Mouse (Mus musculus): ENCODE results near the gene Rpl26. TPM values are rescaled to one million over a fixed set of nuclear protein-coding genes. Genes with fewer than 3 reads are reported as not detected.
"Not testable (repeated sequence)": the region's sequence is repeated elsewhere in the genome, so short reads cannot be mapped to it uniquely, and the experiment has no call there.

Gene Rpl26
- polyA plus RNA-seq, 1 experiment, result 1,707 TPM

- DNase-seq (ENCODE audit: extremely low spot score in 1 of 2, low spot score in 1 of 2), result no peak
Observed at GRCm38 (mm10) chr11:68908846-68909503, 7.6 kb downstream of the Rpl26 start.

GRCm38 (mm10) chr11:68911531-68912177 lies 10.3 kb downstream of the Rpl26 start:
- no peak for DNase-seq (ENCODE audit: extremely low spot score in 1 of 2, low spot score in 1 of 2)

- no peak for DNase-seq (ENCODE audit: extremely low spot score in 1 of 2, low spot score in 1 of 2)
Observed at GRCm38 (mm10) chr11:68914566-68914965, 13.2 kb downstream of the Rpl26 start.

- DNase-seq (ENCODE audit: extremely low spot score in 1 of 2, low spot score in 1 of 2), result no peak
Observed at GRCm38 (mm10) chr11:68923191-68923590, 21.8 kb downstream of the Rpl26 start.

- DNase-seq (ENCODE audit: extremely low spot score in 1 of 2, low spot score in 1 of 2), result no peak
Observed at GRCm38 (mm10) chr11:68924749-68925148, 23.4 kb downstream of the Rpl26 start.

GRCm38 (mm10) chr11:68926981-68927380 lies 25.6 kb downstream of the Rpl26 start, which contains the start of gene Odf4:
TSS of gene Odf4 (minus strand) at chr11:68927081.
- DNase-seq (ENCODE audit: extremely low spot score in 1 of 2, low spot score in 1 of 2), result no peak

- DNase-seq (ENCODE audit: extremely low spot score in 1 of 2, low spot score in 1 of 2), result no peak
Observed at GRCm38 (mm10) chr11:68929947-68930346, 28.6 kb downstream of the Rpl26 start.

- no peak for DNase-seq (ENCODE audit: extremely low spot score in 1 of 2, low spot score in 1 of 2)
Observed at GRCm38 (mm10) chr11:68933885-68934507, 32.6 kb downstream of the Rpl26 start.

- DNase-seq (ENCODE audit: extremely low spot score in 1 of 2, low spot score in 1 of 2), result not testable (repeated sequence)
Observed at GRCm38 (mm10) chr11:68936951-68937350, 35.6 kb downstream of the Rpl26 start.

GRCm38 (mm10) chr11:68939451-68940304 lies 38.3 kb downstream of the Rpl26 start:
- peak; percentile 90 to 92 for DNase-seq (ENCODE audit: extremely low spot score in 1 of 2, low spot score in 1 of 2)

GRCm38 (mm10) chr11:68940516-68940915 lies 39.1 kb downstream of the Rpl26 start:
- DNase-seq (ENCODE audit: extremely low spot score in 1 of 2, low spot score in 1 of 2), result no peak

GRCm38 (mm10) chr11:68942731-68943130 lies 41.3 kb downstream of the Rpl26 start:
- no peak for DNase-seq (ENCODE audit: extremely low spot score in 1 of 2, low spot score in 1 of 2)

- DNase-seq (ENCODE audit: extremely low spot score in 1 of 2, low spot score in 1 of 2), result no peak
Observed at GRCm38 (mm10) chr11:68945245-68945644, 43.9 kb downstream of the Rpl26 start.

GRCm38 (mm10) chr11:68946001-68946400 lies 44.6 kb downstream of the Rpl26 start:
- DNase-seq (ENCODE audit: extremely low spot score in 1 of 2, low spot score in 1 of 2), result no peak

- peak; percentile 59 to 79 for DNase-seq (ENCODE audit: extremely low spot score in 1 of 2, low spot score in 1 of 2)
Observed at GRCm38 (mm10) chr11:68946806-68947440, 45.5 kb downstream of the Rpl26 start.

- DNase-seq (ENCODE audit: extremely low spot score in 1 of 2, low spot score in 1 of 2), result peak in 1 of 2 experiments; percentile 41
Observed at GRCm38 (mm10) chr11:68947542-68947993, 46.2 kb downstream of the Rpl26 start.

GRCm38 (mm10) chr11:68953903-68954302 lies 52.5 kb downstream of the Rpl26 start:
- no peak for DNase-seq (ENCODE audit: extremely low spot score in 1 of 2, low spot score in 1 of 2)

GRCm38 (mm10) chr11:68954408-68954807 lies 53.0 kb downstream of the Rpl26 start:
- DNase-seq (ENCODE audit: extremely low spot score in 1 of 2, low spot score in 1 of 2), result no peak

- DNase-seq (ENCODE audit: extremely low spot score in 1 of 2, low spot score in 1 of 2), result no peak
Observed at GRCm38 (mm10) chr11:68955473-68955872, 54.1 kb downstream of the Rpl26 start.

- no peak for DNase-seq (ENCODE audit: extremely low spot score in 1 of 2, low spot score in 1 of 2)
Observed at GRCm38 (mm10) chr11:68956107-68956506, 54.7 kb downstream of the Rpl26 start.
